Comparison of ENCODE assay signal across 23 mouse cellular contexts in genomic region chr12:53698483-53699227, GRCm38 (mm10).
DNase-seq lines count a peak whose midpoint lies in the region; ATAC-seq and TF ChIP-seq lines count a peak whose summit lies in the region.
"Had no signal": no experiment of that assay in that cellular context is flagged by ENCODE, and none has a peak within 500 bp of the region (broad histone marks: within the 10 kb centered on the region; RNA-seq: fewer than 3 reads in every experiment).

No protein-coding gene starts in this region.

- 0 out of 2 replicates have a peak, but pooled peaks cover 3% of the 10 kb centered on the region for H3K4me1 ChIP-seq in heart, embryonic 11.5 days (ENCODE audit: control insufficient read depth, insufficient read depth, low read length)
- H3K4me1 ChIP-seq in intestine, embryonic 14.5 days (replicated peaks; ENCODE audit: control insufficient read depth, insufficient read depth, low read length): no peaks in the 10 kb centered on the region
- 0 out of 2 replicates have a peak, but pooled peaks cover 2% of the 10 kb centered on the region for H3K4me1 ChIP-seq in intestine, embryonic 16.5 days (ENCODE audit: control insufficient read depth, insufficient read depth, low read length)
- no peaks in the 10 kb centered on the region for H3K4me1 ChIP-seq in lung, postnatal 0 days (ENCODE audit: insufficient read depth, low read depth, low read length)
- H3K4me1 ChIP-seq: embryonic facial prominence, embryonic 10.5 days; embryonic facial prominence, embryonic 12.5 days; forebrain, embryonic 13.5 days; forebrain, embryonic 15.5 days had no signal

- WGBS in heart, embryonic 11.5 days (ENCODE audit: insufficient replicate concordance): 72% methylated on average over 9 of the region's 9 CpGs
- WGBS in intestine, embryonic 14.5 days: 55% methylated on average over 9 of the region's 9 CpGs
- WGBS in intestine, embryonic 16.5 days: 54% methylated on average over 9 of the region's 9 CpGs
- WGBS in lung, postnatal 0 days: 64% methylated on average over 9 of the region's 9 CpGs

- no peak for TF ChIP-seq EP300 in lung, postnatal 0 days (IDR thresholded peaks at IDR 0.05)

- no peaks in the 10 kb centered on the region for H3K27me3 ChIP-seq in heart, embryonic 11.5 days (ENCODE audit: control insufficient read depth, insufficient read depth, low read length)
- H3K27me3 ChIP-seq in intestine, embryonic 14.5 days (replicated peaks; ENCODE audit: control insufficient read depth, insufficient read depth, low read length): no peaks in the 10 kb centered on the region
- H3K27me3 ChIP-seq in intestine, embryonic 16.5 days (replicated peaks; ENCODE audit: control insufficient read depth, insufficient read depth, low read length): no peaks in the 10 kb centered on the region
- no peaks in the 10 kb centered on the region for H3K27me3 ChIP-seq in lung, postnatal 0 days (replicated peaks; ENCODE audit: insufficient read depth, low read length)
- H3K27me3 ChIP-seq: CH12.LX; embryonic facial prominence, embryonic 12.5 days; forebrain, embryonic 13.5 days; forebrain, embryonic 15.5 days; Patski had no signal

- no peak for ATAC-seq in heart, embryonic 11.5 days (replicated peaks; ENCODE audit: insufficient number of reproducible peaks, low FRiP score, low TSS enrichment)
- ATAC-seq in intestine, embryonic 14.5 days (replicated peaks; ENCODE audit: low FRiP score, low TSS enrichment, low read depth): peak; percentile 62; the same call in 1 of the 2 replicates
- ATAC-seq in intestine, embryonic 16.5 days: peak; percentile 90
- no peak for ATAC-seq in lung, postnatal 0 days
- ATAC-seq: activated CD4-positive, CD25-positive, alpha-beta regulatory T cell, adult 4 months; CD4-positive, CD25-positive, alpha-beta regulatory T cell, adult 4 months; forebrain, embryonic 13.5 days; forebrain, embryonic 15.5 days had no signal

- DNase-seq in heart, adult 11 months: peak; percentile 21
- no peak for DNase-seq in intestine, embryonic 14.5 days (ENCODE audit: low spot score)
- DNase-seq in lung, postnatal 0 days (ENCODE audit: low spot score): no peak
- DNase-seq in urinary bladder, postnatal 4 days (ENCODE audit: low spot score in 2 of 2): no peak
- DNase-seq: adrenal gland, adult 8-10 months; adrenal gland, postnatal 14 days; adrenal gland, postnatal 36 days; B cell, adult 2 months; cerebellum, adult 11-12 months; cerebellum, adult 9-10 months; cerebellum, postnatal 10 days; cerebellum, postnatal 25 days had no signal

- no peaks in the 10 kb centered on the region for H3K9me3 ChIP-seq in heart, embryonic 11.5 days (replicated peaks; ENCODE audit: control insufficient read depth, low read length)
- H3K9me3 ChIP-seq in intestine, embryonic 14.5 days (ENCODE audit: control insufficient read depth, low read length): no peaks in the 10 kb centered on the region
- no peaks in the 10 kb centered on the region for H3K9me3 ChIP-seq in intestine, embryonic 16.5 days (ENCODE audit: control insufficient read depth, low read length)
- H3K9me3 ChIP-seq in lung, postnatal 0 days (ENCODE audit: low read length): no peaks in the 10 kb centered on the region
- H3K9me3 ChIP-seq: embryonic facial prominence, embryonic 10.5 days; embryonic facial prominence, embryonic 12.5 days; forebrain, embryonic 13.5 days; forebrain, embryonic 15.5 days had no signal

- H3K4me3 ChIP-seq in heart, embryonic 11.5 days (ENCODE audit: low read depth, low read length): no peak overlapping the region
- no peak overlapping the region for H3K4me3 ChIP-seq in intestine, embryonic 14.5 days (ENCODE audit: low read depth, low read length)
- H3K4me3 ChIP-seq in intestine, embryonic 16.5 days (ENCODE audit: low read length): no peak overlapping the region
- no peak overlapping the region for H3K4me3 ChIP-seq in lung, postnatal 0 days (ENCODE audit: low read depth, low read length)
- H3K4me3 ChIP-seq: embryonic facial prominence, embryonic 10.5 days; embryonic facial prominence, embryonic 12.5 days; forebrain, embryonic 13.5 days; forebrain, embryonic 15.5 days had no signal

- H3K36me3 ChIP-seq in heart, embryonic 11.5 days (ENCODE audit: control insufficient read depth, insufficient read depth, low read length): no peaks in the 10 kb centered on the region
- H3K36me3 ChIP-seq in intestine, embryonic 14.5 days (ENCODE audit: control insufficient read depth, insufficient read depth, low read length): no peaks in the 10 kb centered on the region
- no peaks in the 10 kb centered on the region for H3K36me3 ChIP-seq in intestine, embryonic 16.5 days (ENCODE audit: control insufficient read depth, insufficient read depth, low read length)
- no peaks in the 10 kb centered on the region for H3K36me3 ChIP-seq in lung, postnatal 0 days (ENCODE audit: insufficient read depth, low read length)
- H3K36me3 ChIP-seq: embryonic facial prominence, embryonic 10.5 days; embryonic facial prominence, embryonic 12.5 days; forebrain, embryonic 15.5 days; G1E had no signal

- no peak overlapping the region for H3K4me2 ChIP-seq in heart, embryonic 11.5 days
- no peak overlapping the region for H3K4me2 ChIP-seq in intestine, embryonic 14.5 days (ENCODE audit: low read length)
- no peak overlapping the region for H3K4me2 ChIP-seq in intestine, embryonic 16.5 days (ENCODE audit: low read depth, low read length)
- H3K4me2 ChIP-seq in lung, postnatal 0 days (replicated peaks; ENCODE audit: low read depth, low read length): no peak overlapping the region
- H3K4me2 ChIP-seq: embryonic facial prominence, embryonic 12.5 days; forebrain, embryonic 13.5 days; forebrain, embryonic 15.5 days had no signal

- H3K9ac ChIP-seq in heart, embryonic 11.5 days (ENCODE audit: low read depth, low read length): no peak overlapping the region
- no peak overlapping the region for H3K9ac ChIP-seq in intestine, embryonic 14.5 days (ENCODE audit: low read length)
- no peak overlapping the region for H3K9ac ChIP-seq in intestine, embryonic 16.5 days (ENCODE audit: low read depth, low read length)
- H3K9ac ChIP-seq in lung, postnatal 0 days (replicated peaks; ENCODE audit: low read depth): no peak overlapping the region
- H3K9ac ChIP-seq: embryonic facial prominence, embryonic 12.5 days; forebrain, embryonic 13.5 days; forebrain, embryonic 15.5 days had no signal

- TF ChIP-seq CTCF in lung, postnatal 0 days (IDR thresholded peaks at IDR 0.05): no peak

- no peak overlapping the region for H3K27ac ChIP-seq in heart, embryonic 11.5 days (ENCODE audit: low read depth, low read length)
- no peak overlapping the region for H3K27ac ChIP-seq in intestine, embryonic 14.5 days (ENCODE audit: low read depth)
- no peak overlapping the region for H3K27ac ChIP-seq in intestine, embryonic 16.5 days (ENCODE audit: low read length)
- no peak overlapping the region for H3K27ac ChIP-seq in lung, postnatal 0 days (ENCODE audit: low read length)
- H3K27ac ChIP-seq: embryonic facial prominence, embryonic 10.5 days; embryonic facial prominence, embryonic 12.5 days; forebrain, embryonic 13.5 days; forebrain, embryonic 15.5 days had no signal

Comparison
In these comparisons a context has a peak if more than half of its experiments do, and no peak if none do; other contexts are left out.
1. ATAC-seq: peak in intestine, embryonic 14.5 days (single experiment) and intestine, embryonic 16.5 days (single experiment); none in heart, embryonic 11.5 days (single experiment) and lung, postnatal 0 days (single experiment).